Mouse (Mus musculus) liver, embryonic 12.5 days (tissue): ENCODE results near the gene Srrm4. TPM values are rescaled to one million over a fixed set of nuclear protein-coding genes. Genes with fewer than 3 reads are reported as not detected.

ENCODE experiments used
- ATAC-seq: fragments of 200-750 bp; cut with Nextera tagmentation; 2 replicates; pipeline ENCODE4 v1.8.0; 2017; ENCODE audit warnings: moderate number of reproducible peaks, mild to moderate bottlenecking, moderate library complexity
- H3K27ac ChIP-seq: fragments of 300-500 bp; sonication (generic); 2 replicates; pipeline ENCODE4 v1.5.1; 2016; ENCODE audit warnings: mild to moderate bottlenecking
- H3K27me3 ChIP-seq: fragments of 300-500 bp; sonication (generic); replicated peaks from 2 replicates; pipeline ENCODE4 v1.6.1; 2016; ENCODE audit warnings: mild to moderate bottlenecking, moderate library complexity
- H3K36me3 ChIP-seq: fragments of 300-500 bp; sonication (generic); 2 replicates; pipeline ENCODE4 v1.6.1; 2016; ENCODE audit warnings: mild to moderate bottlenecking, moderate library complexity
- H3K4me1 ChIP-seq: fragments of 300-500 bp; sonication (generic); 2 replicates; pipeline ENCODE4 v1.6.1; 2016
- H3K4me2 ChIP-seq: fragments of 300-500 bp; sonication (generic); 2 replicates; pipeline ENCODE4 v1.6.1; 2016; ENCODE audit warnings: mild to moderate bottlenecking, moderate library complexity
- H3K4me3 ChIP-seq: fragments of 300-500 bp; sonication (generic); 2 replicates; pipeline ENCODE4 v1.5.1; 2016; ENCODE audit warnings: mild to moderate bottlenecking, moderate library complexity
- H3K9ac ChIP-seq: fragments of 300-500 bp; sonication (generic); 2 replicates; pipeline ENCODE4 v1.6.1; 2016; ENCODE audit warnings: mild to moderate bottlenecking, moderate library complexity
- H3K9me3 ChIP-seq: fragments of 300-500 bp; sonication (generic); replicated peaks from 2 replicates; pipeline ENCODE4 v1.6.1; 2016; ENCODE audit warnings: mild to moderate bottlenecking, moderate library complexity
- WGBS: fragments of 180-500 bp; shearing (Covaris S2); methylation state at CpG from one replicate; pipeline ENCODE4 v1.1.7; 2016; ENCODE audit not compliant: insufficient replicate concordance; 5-methylcytosine and 5-hydroxymethylcytosine counted together
- polyA plus RNA-seq: library from polyadenylated mRNA; unstranded; fragments of >200 nt; fragmentation: Nextera tagmentation; extraction: Ambion mirVana; gene quantifications from 2 replicates; pipeline ENCODE4 v1.2.1, GENCODE M21; 2016

Srrm4 gene
- polyA plus RNA-seq, 1 experiment from 2014 or later, result 0.20 TPM

GRCm38 (mm10) chr5:116389856-116390542 lies 201.6 kb downstream of the Srrm4 start:
- no peaks in the 10 kb centered on the region for H3K4me1 ChIP-seq
- no peak overlapping the region for H3K27ac ChIP-seq
- H3K9me3 ChIP-seq, result no peaks in the 10 kb centered on the region
- ATAC-seq, result no peak
- 66% methylated on average over 15 of the region's 15 CpGs for WGBS
- no peak overlapping the region for H3K4me3 ChIP-seq
- no peaks in the 10 kb centered on the region for H3K36me3 ChIP-seq
- H3K27me3 ChIP-seq, result no peaks in the 10 kb centered on the region
- no peak overlapping the region for H3K4me2 ChIP-seq
- no peak overlapping the region for H3K9ac ChIP-seq

DNA sequence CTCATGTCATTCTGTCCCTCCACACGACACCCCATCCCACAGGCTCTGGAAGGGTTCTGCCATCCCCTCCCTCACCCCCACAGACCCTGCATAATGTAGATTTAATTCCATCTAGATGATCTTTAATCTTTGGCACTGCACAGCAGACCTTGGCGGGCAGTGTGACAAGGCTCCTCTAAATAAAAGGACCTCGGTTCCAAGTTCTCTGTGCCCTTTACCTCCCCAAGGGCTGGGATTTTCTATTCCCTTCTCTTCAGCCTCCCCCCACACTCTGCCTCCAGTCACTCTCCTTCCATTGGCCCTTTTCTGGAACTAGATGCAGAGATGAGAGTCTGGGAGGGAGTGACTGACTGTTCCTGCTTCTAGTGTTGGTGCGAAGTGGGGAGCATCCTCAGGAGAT lies 202.3 kb downstream of the Srrm4 start:
- Histone ChIP-seq H3K9ac (no peak overlapping the region), H3K27ac (no peak overlapping the region), H3K27me3 (no peaks in the 10 kb centered on the region), H3K4me3 (no peak overlapping the region), H3K4me2 (no peak overlapping the region), H3K36me3 (no peaks in the 10 kb centered on the region), H3K9me3 (no peaks in the 10 kb centered on the region), H3K4me1 (no peaks in the 10 kb centered on the region)
- no peak for ATAC-seq
- WGBS, result 59% methylated on average over 4 of the region's 4 CpGs

Other genes with a start within 250 kb of the Srrm4 start
- gene Hspb8, start 169.0 kb downstream of the Srrm4 start, polyA plus RNA-seq, result 1.2 and 1.5 TPM in 2 replicates